Mouse (Mus musculus) thymus, postnatal 25 days (tissue): ENCODE measurements around the gene Setd2.
A peak's percentile ranks its signal among the peaks of the same experiment; 100 is the strongest.

ENCODE experiments used
- DNase-seq: peaks from one replicate; pipeline ENCODE4 v3.0.0; 2022

Setd2 gene

GRCm38 (mm10) chr9:110532538-110533291, at the start of gene Setd2:
TSS of gene Setd2 (plus strand) at chr9:110532597.
- DNase-seq: peak; percentile 82

GRCm38 (mm10) chr9:110488841-110489240, 43.6 kb upstream of the Setd2 start:
- no peak for DNase-seq

GRCm38 (mm10) chr9:110490913-110491312, 41.5 kb upstream of the Setd2 start:
- peak; percentile 28 for DNase-seq

GRCm38 (mm10) chr9:110525737-110526136, 6.7 kb upstream of the Setd2 start:
- no peak for DNase-seq

- no peak for DNase-seq
Measured at GRCm38 (mm10) chr9:110529002-110529737, 3.2 kb upstream of the Setd2 start.

- DNase-seq: no peak
Measured at GRCm38 (mm10) chr9:110530650-110531049, 1.7 kb upstream of the Setd2 start.

GRCm38 (mm10) chr9:110531151-110531791, 1.1 kb upstream of the Setd2 start:
- DNase-seq: no peak

GRCm38 (mm10) chr9:110531914-110532489, 395 bp upstream of the Setd2 start:
- DNase-seq: peak; percentile 95

GRCm38 (mm10) chr9:110533645-110534044, 1.2 kb downstream of the Setd2 start:
- DNase-seq: peak; percentile 13

GRCm38 (mm10) chr9:110535114-110535513, 2.7 kb downstream of the Setd2 start:
- DNase-seq: no peak

GRCm38 (mm10) chr9:110536636-110537035, 4.2 kb downstream of the Setd2 start:
- DNase-seq: no peak

- DNase-seq: no peak
Measured at GRCm38 (mm10) chr9:110538511-110538910, 6.1 kb downstream of the Setd2 start.

- no peak for DNase-seq
Measured at GRCm38 (mm10) chr9:110541988-110542387, 9.6 kb downstream of the Setd2 start.

- no peak for DNase-seq
Measured at GRCm38 (mm10) chr9:110548261-110548660, 15.9 kb downstream of the Setd2 start.

GRCm38 (mm10) chr9:110568309-110568708, 35.9 kb downstream of the Setd2 start:
- DNase-seq: no peak

GRCm38 (mm10) chr9:110582161-110582560, 49.8 kb downstream of the Setd2 start:
- no peak for DNase-seq

- no peak for DNase-seq
Measured at GRCm38 (mm10) chr9:110583521-110583920, 51.1 kb downstream of the Setd2 start.

GRCm38 (mm10) chr9:110611471-110611870, 79.1 kb downstream of the Setd2 start:
- no peak for DNase-seq

GRCm38 (mm10) chr9:110617081-110617480, 84.7 kb downstream of the Setd2 start:
- DNase-seq: no peak

GRCm38 (mm10) chr9:110620180-110620579, 87.8 kb downstream of the Setd2 start:
- DNase-seq: no peak

- no peak for DNase-seq
Measured at GRCm38 (mm10) chr9:110620685-110621084, 88.3 kb downstream of the Setd2 start.

GRCm38 (mm10) chr9:110622621-110623219, 90.3 kb downstream of the Setd2 start:
- no peak for DNase-seq
